Mouse (Mus musculus) embryonic facial prominence, embryonic 12.5 days (tissue): ENCODE data around the gene Rb1. TPM values are rescaled to one million over a fixed set of nuclear protein-coding genes. Genes with fewer than 3 reads are reported as not detected.

Experiments
- ATAC-seq: fragments of 200-750 bp; cut with Nextera tagmentation; 2 replicates; pipeline ENCODE4 v1.8.0; 2017; ENCODE audit not compliant: insufficient number of reproducible peaks, insufficient read depth, low FRiP score, low TSS enrichment
- H3K27ac ChIP-seq: fragments of 300-500 bp; sonication (generic); 2 replicates; pipeline ENCODE4 v1.5.1; 2016; ENCODE audit warnings: mild to moderate bottlenecking
- H3K27me3 ChIP-seq: fragments of 300-500 bp; sonication (generic); 2 replicates; pipeline ENCODE4 v1.6.1; 2016; ENCODE audit warnings: mild to moderate bottlenecking, moderate library complexity
- H3K36me3 ChIP-seq: fragments of 300-500 bp; sonication (generic); 2 replicates; pipeline ENCODE4 v1.6.1; 2016; ENCODE audit warnings: mild to moderate bottlenecking
- H3K4me1 ChIP-seq: fragments of 300-500 bp; sonication (generic); 2 replicates; pipeline ENCODE4 v1.6.1; 2016
- H3K4me2 ChIP-seq: fragments of 300-500 bp; sonication (generic); replicated peaks from 2 replicates; pipeline ENCODE4 v1.6.1; 2016; ENCODE audit warnings: mild to moderate bottlenecking, moderate library complexity
- H3K4me3 ChIP-seq: fragments of 300-500 bp; sonication (generic); 2 replicates; pipeline ENCODE4 v1.5.1; 2016; ENCODE audit warnings: mild to moderate bottlenecking
- H3K9ac ChIP-seq: fragments of 300-500 bp; sonication (generic); 2 replicates; pipeline ENCODE4 v1.6.1; 2016; ENCODE audit warnings: mild to moderate bottlenecking, moderate library complexity
- H3K9me3 ChIP-seq: fragments of 300-500 bp; sonication (generic); 2 replicates; pipeline ENCODE4 v1.6.1; 2016; ENCODE audit warnings: mild to moderate bottlenecking, moderate library complexity
- WGBS: fragments of 180-500 bp; shearing (Covaris S2); methylation state at CpG from one replicate; pipeline ENCODE4 v1.1.7; 2016; 5-methylcytosine and 5-hydroxymethylcytosine counted together
- polyA plus RNA-seq: library from polyadenylated mRNA; unstranded; fragments of >200 nt; fragmentation: Nextera tagmentation; extraction: Ambion mirVana; gene quantifications from 2 replicates; pipeline ENCODE4 v1.2.1, GENCODE M21; 2016

The Rb1 gene
- 24.3 and 24.6 TPM in 2 replicates for polyA plus RNA-seq

- 0 out of 2 replicates have a peak, but pooled peaks cover 4% of the 10 kb centered on the region for H3K4me1 ChIP-seq
- under 1% methylated on average over 131 of the region's 135 CpGs for WGBS
- no peaks in the 10 kb centered on the region for H3K36me3 ChIP-seq
- H3K4me3 ChIP-seq = peak within 1 kb of the TSS; percentile 93
- peak within 1 kb of the TSS; percentile 92 for H3K27ac ChIP-seq
- H3K9ac ChIP-seq = peak within 1 kb of the TSS; percentile 85
- H3K27me3 ChIP-seq = no peaks in the 10 kb centered on the region
- ATAC-seq = peak; percentile 83
- H3K4me2 ChIP-seq = peak within 1 kb of the TSS; percentile 89
- H3K9me3 ChIP-seq = no peaks in the 10 kb centered on the region
These were observed at the start of gene Rb1 for GRCm38 (mm10) chr14:73325456-73326381. TSS of gene Rb1 (minus strand) at chr14:73325822.

- Histone ChIP-seq H3K4me2 (no peak overlapping the region), H3K4me1 (peaks cover 18% of the 10 kb centered on the region), H3K36me3 (peaks cover 14% of the 10 kb centered on the region), H3K9ac (no peak overlapping the region), H3K27ac (no peak overlapping the region), H3K27me3 (no peaks in the 10 kb centered on the region), H3K9me3 (no peaks in the 10 kb centered on the region), H3K4me3 (no peak overlapping the region)
- WGBS = 49% methylated on average over 11 of the region's 11 CpGs
- ATAC-seq = no peak
These were observed 48.8 kb upstream of the Rb1 start for GRCm38 (mm10) chr14:73374315-73374890.

- 73% methylated on average over 8 of the region's 8 CpGs for WGBS
- H3K4me2 ChIP-seq = no peak overlapping the region
- no peaks in the 10 kb centered on the region for H3K27me3 ChIP-seq
- H3K9ac ChIP-seq = no peak overlapping the region
- no peaks in the 10 kb centered on the region for H3K9me3 ChIP-seq
- no peak for ATAC-seq
- H3K4me3 ChIP-seq = no peak overlapping the region
- peaks cover 18% of the 10 kb centered on the region for H3K4me1 ChIP-seq
- H3K36me3 ChIP-seq = peaks cover 8% of the 10 kb centered on the region
- no peak overlapping the region for H3K27ac ChIP-seq
These were observed 48.0 kb upstream of the Rb1 start for GRCm38 (mm10) chr14:73373606-73374005.

GRCm38 (mm10) chr14:73372990-73373389, 47.4 kb upstream of the Rb1 start:
- WGBS = 90% methylated on average over 4 of the region's 4 CpGs
- Histone ChIP-seq H3K36me3 (peaks cover 10% of the 10 kb centered on the region), H3K4me1 (peaks cover 18% of the 10 kb centered on the region), H3K9ac (no peak overlapping the region), H3K27ac (no peak overlapping the region), H3K9me3 (no peaks in the 10 kb centered on the region), H3K4me2 (no peak overlapping the region), H3K4me3 (no peak overlapping the region), H3K27me3 (no peaks in the 10 kb centered on the region)
- ATAC-seq = no peak

GRCm38 (mm10) chr14:73371577-73371976, 46.0 kb upstream of the Rb1 start:
- Histone ChIP-seq H3K27me3 (no peaks in the 10 kb centered on the region), H3K36me3 (peaks cover 24% of the 10 kb centered on the region), H3K4me3 (no peak overlapping the region), H3K27ac (no peak overlapping the region), H3K4me1 (peaks cover 18% of the 10 kb centered on the region), H3K9me3 (no peaks in the 10 kb centered on the region), H3K9ac (no peak overlapping the region), H3K4me2 (no peak overlapping the region)
- ATAC-seq = no peak
- 92% methylated on average over 4 of the region's 4 CpGs for WGBS

GRCm38 (mm10) chr14:73370695-73371372, 45.2 kb upstream of the Rb1 start:
- no peaks in the 10 kb centered on the region for H3K27me3 ChIP-seq
- no peak for ATAC-seq
- H3K27ac ChIP-seq = no peak overlapping the region
- no peak overlapping the region for H3K4me2 ChIP-seq
- peaks cover 32% of the 10 kb centered on the region for H3K36me3 ChIP-seq
- H3K4me3 ChIP-seq = no peak overlapping the region
- WGBS = 84% methylated on average over 23 of the region's 23 CpGs
- H3K9me3 ChIP-seq = no peaks in the 10 kb centered on the region
- no peak overlapping the region for H3K9ac ChIP-seq
- H3K4me1 ChIP-seq = peaks cover 18% of the 10 kb centered on the region

GRCm38 (mm10) chr14:73370078-73370670, 44.6 kb upstream of the Rb1 start:
- WGBS = 83% methylated on average over 11 of the region's 11 CpGs
- no peak overlapping the region for H3K9ac ChIP-seq
- H3K27ac ChIP-seq = no peak overlapping the region
- H3K4me3 ChIP-seq = no peak overlapping the region
- H3K4me2 ChIP-seq = no peak overlapping the region
- H3K4me1 ChIP-seq = peaks cover 18% of the 10 kb centered on the region
- H3K9me3 ChIP-seq = no peaks in the 10 kb centered on the region
- H3K27me3 ChIP-seq = no peaks in the 10 kb centered on the region
- no peak for ATAC-seq
- H3K36me3 ChIP-seq = peaks cover 38% of the 10 kb centered on the region

- H3K9ac ChIP-seq = no peak overlapping the region
- H3K4me2 ChIP-seq = no peak overlapping the region
- H3K27ac ChIP-seq = no peak overlapping the region
- no peak overlapping the region for H3K4me3 ChIP-seq
- H3K9me3 ChIP-seq = no peaks in the 10 kb centered on the region
- H3K27me3 ChIP-seq = no peaks in the 10 kb centered on the region
- H3K36me3 ChIP-seq = peaks cover 44% of the 10 kb centered on the region
- peaks cover 15% of the 10 kb centered on the region for H3K4me1 ChIP-seq
- WGBS = 86% methylated on average over 4 of the region's 4 CpGs
- no peak for ATAC-seq
These were observed 44.0 kb upstream of the Rb1 start for GRCm38 (mm10) chr14:73369634-73370033.

GRCm38 (mm10) chr14:73368966-73369365, 43.3 kb upstream of the Rb1 start:
- Histone ChIP-seq H3K4me2 (no peak overlapping the region), H3K27ac (no peak overlapping the region), H3K27me3 (no peaks in the 10 kb centered on the region), H3K4me1 (peaks cover 9% of the 10 kb centered on the region; the same call in 1 of the 2 replicates), H3K4me3 (no peak overlapping the region), H3K9me3 (no peaks in the 10 kb centered on the region), H3K36me3 (peaks cover 50% of the 10 kb centered on the region), H3K9ac (no peak overlapping the region)
- no peak for ATAC-seq
- 91% methylated on average over 13 of the region's 13 CpGs for WGBS

- 94% methylated on average over 13 of the region's 13 CpGs for WGBS
- Histone ChIP-seq H3K36me3 (peaks cover 58% of the 10 kb centered on the region), H3K4me3 (no peak overlapping the region), H3K27me3 (no peaks in the 10 kb centered on the region), H3K27ac (no peak overlapping the region), H3K4me1 (peaks cover 9% of the 10 kb centered on the region; the same call in 1 of the 2 replicates), H3K9me3 (no peaks in the 10 kb centered on the region), H3K4me2 (no peak overlapping the region), H3K9ac (no peak overlapping the region)
- ATAC-seq = no peak
These were observed 42.6 kb upstream of the Rb1 start for GRCm38 (mm10) chr14:73368221-73368620.

- 86% methylated on average over 11 of the region's 11 CpGs for WGBS
- H3K36me3 ChIP-seq = peaks cover 77% of the 10 kb centered on the region
- H3K4me2 ChIP-seq = no peak overlapping the region
- no peaks in the 10 kb centered on the region for H3K9me3 ChIP-seq
- no peaks in the 10 kb centered on the region for H3K27me3 ChIP-seq
- no peak overlapping the region for H3K27ac ChIP-seq
- H3K4me3 ChIP-seq = no peak overlapping the region
- no peak overlapping the region for H3K9ac ChIP-seq
- peaks cover 5% of the 10 kb centered on the region; the same call in 1 of the 2 replicates for H3K4me1 ChIP-seq
- ATAC-seq = no peak
These were observed 40.7 kb upstream of the Rb1 start for GRCm38 (mm10) chr14:73366278-73366677.
